Mouse (Mus musculus) forebrain, embryonic 11.5 days (tissue): ENCODE data around the gene Olfr645. TPM values are rescaled to one million over a fixed set of nuclear protein-coding genes. Genes with fewer than 3 reads are reported as not detected.

Source experiments
- ATAC-seq: fragments of 200-750 bp; cut with Nextera tagmentation; replicated peaks from 2 replicates; pipeline ENCODE4 v1.8.0; 2017; ENCODE audit warnings: moderate TSS enrichment; ENCODE audit not compliant: low FRiP score
- DNase-seq: peaks from one replicate; pipeline ENCODE4 v3.0.0-alpha.2; 2017; ENCODE audit warnings: low spot score
- H3K27ac ChIP-seq: fragments of 300-500 bp; sonication (generic); 2 replicates; pipeline ENCODE4 v1.5.1; 2014; ENCODE audit warnings: low read depth, low read length
- H3K27me3 ChIP-seq: fragments of 300-500 bp; sonication (generic); 2 replicates; pipeline ENCODE4 v1.6.1; 2014; ENCODE audit warnings: mild to moderate bottlenecking, low read length, mixed read lengths; ENCODE audit not compliant: control insufficient read depth, insufficient read depth
- H3K36me3 ChIP-seq: fragments of 300-500 bp; sonication (generic); 2 replicates; pipeline ENCODE4 v1.6.1; 2014; ENCODE audit warnings: mild to moderate bottlenecking, low read length, moderate library complexity, mixed read lengths; ENCODE audit not compliant: control insufficient read depth, insufficient read depth
- H3K4me1 ChIP-seq: fragments of 300-500 bp; sonication (generic); replicated peaks from 2 replicates; pipeline ENCODE4 v1.6.1; 2014; ENCODE audit warnings: low read length, mixed read lengths; ENCODE audit not compliant: control insufficient read depth, insufficient read depth
- H3K4me2 ChIP-seq: fragments of 300-500 bp; sonication (generic); 2 replicates; pipeline ENCODE4 v1.6.1; 2014; ENCODE audit warnings: low read depth, mild to moderate bottlenecking, low read length, moderate library complexity, mixed read lengths; ENCODE audit not compliant: severe bottlenecking
- H3K4me3 ChIP-seq: fragments of 300-500 bp; sonication (generic); 2 replicates; pipeline ENCODE4 v1.5.1; 2014; ENCODE audit warnings: low read depth, low read length
- H3K9ac ChIP-seq: fragments of 300-500 bp; sonication (generic); 2 replicates; pipeline ENCODE4 v1.6.1; 2014; ENCODE audit warnings: low read length
- H3K9me3 ChIP-seq: fragments of 300-500 bp; sonication (generic); 2 replicates; pipeline ENCODE4 v1.6.1; 2016; ENCODE audit warnings: low read length, mixed read lengths; ENCODE audit not compliant: control insufficient read depth
- WGBS: fragments of 180-500 bp; shearing (Covaris S2); extraction: QIAGEN DNeasy Blood & Tissue Kit; methylation state at CpG from one replicate; pipeline ENCODE4 v1.1.7; 2014; 5-methylcytosine and 5-hydroxymethylcytosine counted together
- polyA plus RNA-seq: library from polyadenylated mRNA; unstranded; fragments of >200 nt; fragmentation: Nextera tagmentation; extraction: Ambion mirVana; gene quantifications from 2 replicates; pipeline ENCODE4 v1.2.1, GENCODE M21; 2014

Gene Olfr645
- polyA plus RNA-seq, 1 experiment from 2014 or later: not detected

GRCm38 (mm10) chr7:104035145-104035544 lies 50.1 kb downstream of the Olfr645 start, which contains the start of gene Olfr641:
Gene Olfr641, plus strand, starts transcription at chr7:104035445.
- Histone ChIP-seq H3K4me1 (no peaks in the 10 kb centered on the region), H3K36me3 (no peaks in the 10 kb centered on the region), H3K27me3 (no peaks in the 10 kb centered on the region), H3K4me3 (no peak within 1 kb of the TSS), H3K4me2 (no peak within 1 kb of the TSS), H3K27ac (no peak within 1 kb of the TSS), H3K9me3 (no peaks in the 10 kb centered on the region), H3K9ac (no peak within 1 kb of the TSS)
- no peak for DNase-seq
- 80% methylated on average over 1 of the region's 1 CpGs for WGBS
- no peak for ATAC-seq

Other genes with a start within 250 kb of the Olfr645 start
- gene Hbb-bh2, start 244.9 kb downstream of the Olfr645 start, polyA plus RNA-seq: not detected in 2 replicates
- 2,356 and 2,804 TPM in 2 replicates for gene Hbb-bh1, start 242.3 kb downstream of the Olfr645 start, polyA plus RNA-seq
- 10,747 and 11,615 TPM in 2 replicates for gene Hbb-y, start 232.2 kb downstream of the Olfr645 start, polyA plus RNA-seq
- not detected in 2 replicates for gene Olfr66, start 199.2 kb downstream of the Olfr645 start, polyA plus RNA-seq
- gene Olfr64, start 191.0 kb downstream of the Olfr645 start, polyA plus RNA-seq: not detected in 2 replicates
- gene Olfr65, start 182.0 kb downstream of the Olfr645 start, polyA plus RNA-seq: not detected in 2 replicates
- gene Olfr631, start 156.6 kb downstream of the Olfr645 start, polyA plus RNA-seq: not detected in 2 replicates
- 0.12 TPM in 1 of 2 replicates, not detected in the other for gene Olfr632, start 151.1 kb downstream of the Olfr645 start, polyA plus RNA-seq
- gene Olfr633, start 141.0 kb downstream of the Olfr645 start, polyA plus RNA-seq: not detected in 2 replicates
- 0.03 TPM in 1 of 2 replicates, not detected in the other for gene Olfr635, start 114.3 kb downstream of the Olfr645 start, polyA plus RNA-seq
- gene Olfr638, start 86.7 kb downstream of the Olfr645 start, polyA plus RNA-seq: not detected in 2 replicates
- 0.04 TPM in 2 replicates for gene Olfr639, start 68.2 kb downstream of the Olfr645 start, polyA plus RNA-seq
- gene Olfr640, start 59.9 kb downstream of the Olfr645 start, polyA plus RNA-seq: not detected in 2 replicates
- not detected in 2 replicates for gene Olfr641, start 50.0 kb downstream of the Olfr645 start, polyA plus RNA-seq
- not detected in 2 replicates for gene Olfr642, start 32.8 kb downstream of the Olfr645 start, polyA plus RNA-seq
- not detected in 2 replicates for gene 4930516K23Rik, start 24.0 kb downstream of the Olfr645 start, polyA plus RNA-seq
- not detected in 2 replicates for gene Olfr644, start 13.6 kb downstream of the Olfr645 start, polyA plus RNA-seq
- not detected in 2 replicates for gene Olfr646, start 19.4 kb upstream of the Olfr645 start, polyA plus RNA-seq
- gene Ubqln5, start 44.4 kb upstream of the Olfr645 start, polyA plus RNA-seq: not detected in 2 replicates
- gene Olfr643, start 51.9 kb upstream of the Olfr645 start, polyA plus RNA-seq: not detected in 2 replicates
- gene Ubqln3, start 57.8 kb upstream of the Olfr645 start, polyA plus RNA-seq: not detected in 2 replicates
- not detected in 2 replicates for gene Ubqlnl, start 65.1 kb upstream of the Olfr645 start, polyA plus RNA-seq
- gene Olfm5, start 79.4 kb upstream of the Olfr645 start, polyA plus RNA-seq: not detected in 2 replicates
- gene Olfr648, start 97.9 kb upstream of the Olfr645 start, polyA plus RNA-seq: 0.27 and 0.40 TPM in 2 replicates
- not detected in 2 replicates for gene Olfr649, start 110.5 kb upstream of the Olfr645 start, polyA plus RNA-seq
- gene Trim6, start 133.3 kb upstream of the Olfr645 start, polyA plus RNA-seq: 2.7 and 3.3 TPM in 2 replicates
- gene Trim34a, start 159.0 kb upstream of the Olfr645 start, polyA plus RNA-seq: 0.64 and 1.1 TPM in 2 replicates
- 0.12 TPM in 1 of 2 replicates, not detected in the other for gene Trim5, start 202.6 kb upstream of the Olfr645 start, polyA plus RNA-seq
- gene Trim12a, start 230.0 kb upstream of the Olfr645 start, polyA plus RNA-seq: 1.5 and 1.7 TPM in 2 replicates
- gene Trim34b, start 244.0 kb upstream of the Olfr645 start, polyA plus RNA-seq: not detected in 2 replicates